Mouse (Mus musculus): ENCODE results near the gene Atp6v1fnb.

The Atp6v1fnb gene

GRCm38 (mm10) chr6:29471137-29471536 lies at the start of gene Atp6v1fnb:
Gene Atp6v1fnb (plus strand): TSS chr6:29471437.
- DNase-seq (ENCODE audit: low read depth in 1 of 2, low spot score in 2 of 2) = no peak

GRCm38 (mm10) chr6:29425118-29425517 lies 46.1 kb upstream of the Atp6v1fnb start:
- no peak for DNase-seq (ENCODE audit: low read depth in 1 of 2, low spot score in 2 of 2)

GRCm38 (mm10) chr6:29426331-29426730 lies 44.9 kb upstream of the Atp6v1fnb start:
- DNase-seq (ENCODE audit: low read depth in 1 of 2, low spot score in 2 of 2) = no peak

- no peak for DNase-seq (ENCODE audit: low read depth in 1 of 2, low spot score in 2 of 2)
Measured at GRCm38 (mm10) chr6:29428171-29428570, 43.1 kb upstream of the Atp6v1fnb start.

- DNase-seq (ENCODE audit: low read depth in 1 of 2, low spot score in 2 of 2) = no peak
Measured at GRCm38 (mm10) chr6:29430681-29431420, 40.4 kb upstream of the Atp6v1fnb start.

- DNase-seq (ENCODE audit: low read depth in 1 of 2, low spot score in 2 of 2) = no peak
Measured at GRCm38 (mm10) chr6:29431473-29431872, 39.8 kb upstream of the Atp6v1fnb start.

- DNase-seq (ENCODE audit: low read depth in 1 of 2, low spot score in 2 of 2) = no peak
Measured at GRCm38 (mm10) chr6:29432156-29432555, 39.1 kb upstream of the Atp6v1fnb start.

GRCm38 (mm10) chr6:29432676-29433037 lies 38.6 kb upstream of the Atp6v1fnb start:
- no peak for DNase-seq (ENCODE audit: low read depth in 1 of 2, low spot score in 2 of 2)

GRCm38 (mm10) chr6:29433038-29433803 lies 38.0 kb upstream of the Atp6v1fnb start, which contains the start of gene Flnc:
Gene Flnc (plus strand): TSS chr6:29433256.
- no peak for DNase-seq (ENCODE audit: low read depth in 1 of 2, low spot score in 2 of 2)

GRCm38 (mm10) chr6:29433804-29434795 lies 37.1 kb upstream of the Atp6v1fnb start:
- DNase-seq (ENCODE audit: low read depth in 1 of 2, low spot score in 2 of 2) = no peak

GRCm38 (mm10) chr6:29434911-29435691 lies 36.1 kb upstream of the Atp6v1fnb start:
- DNase-seq (ENCODE audit: low read depth in 1 of 2, low spot score in 2 of 2) = no peak

GRCm38 (mm10) chr6:29435940-29436451 lies 35.2 kb upstream of the Atp6v1fnb start:
- no peak for DNase-seq (ENCODE audit: low read depth in 1 of 2, low spot score in 2 of 2)

GRCm38 (mm10) chr6:29436461-29436934 lies 34.7 kb upstream of the Atp6v1fnb start:
- DNase-seq (ENCODE audit: low read depth in 1 of 2, low spot score in 2 of 2) = peak in 1 of 2 experiments; percentile 12

GRCm38 (mm10) chr6:29439251-29439650 lies 32.0 kb upstream of the Atp6v1fnb start:
- no peak for DNase-seq (ENCODE audit: low read depth in 1 of 2, low spot score in 2 of 2)

- no peak for DNase-seq (ENCODE audit: low read depth in 1 of 2, low spot score in 2 of 2)
Measured at GRCm38 (mm10) chr6:29439789-29440188, 31.4 kb upstream of the Atp6v1fnb start.

- peak in 1 of 2 experiments; percentile 18 for DNase-seq (ENCODE audit: low read depth in 1 of 2, low spot score in 2 of 2)
Measured at GRCm38 (mm10) chr6:29444773-29445172, 26.5 kb upstream of the Atp6v1fnb start.

GRCm38 (mm10) chr6:29445354-29445753 lies 25.9 kb upstream of the Atp6v1fnb start:
- DNase-seq (ENCODE audit: low read depth in 1 of 2, low spot score in 2 of 2) = no peak

- DNase-seq (ENCODE audit: low read depth in 1 of 2, low spot score in 2 of 2) = no peak
Measured at GRCm38 (mm10) chr6:29449858-29450257, 21.4 kb upstream of the Atp6v1fnb start.

- DNase-seq (ENCODE audit: low read depth in 1 of 2, low spot score in 2 of 2) = no peak
Measured at GRCm38 (mm10) chr6:29450667-29451066, 20.6 kb upstream of the Atp6v1fnb start.

GRCm38 (mm10) chr6:29461502-29461901 lies 9.7 kb upstream of the Atp6v1fnb start:
- no peak for DNase-seq (ENCODE audit: low read depth in 1 of 2, low spot score in 2 of 2)

Data from monocyte, adult 2 months (primary cell).